Mouse (Mus musculus) lung, postnatal 36 days (tissue): Measurements from ENCODE around the gene Mettl13.

ENCODE experiments used
- DNase-seq: peaks from one replicate; pipeline ENCODE4 v3.0.0; 2022; ENCODE audit warnings: mixed read lengths

The Mettl13 gene

GRCm38 (mm10) chr1:162531584-162531983 lies 16.8 kb downstream of the Mettl13 start:
- DNase-seq = no peak

GRCm38 (mm10) chr1:162530666-162531065 lies 17.7 kb downstream of the Mettl13 start:
- DNase-seq = no peak

- DNase-seq = no peak
Measured at GRCm38 (mm10) chr1:162529651-162530050, 18.7 kb downstream of the Mettl13 start.

GRCm38 (mm10) chr1:162515116-162515515 lies 33.2 kb downstream of the Mettl13 start:
- no peak for DNase-seq

GRCm38 (mm10) chr1:162510013-162510356 lies 38.4 kb downstream of the Mettl13 start:
- no peak for DNase-seq

GRCm38 (mm10) chr1:162509329-162510012 lies 38.9 kb downstream of the Mettl13 start:
- DNase-seq = peak; percentile 45

- no peak for DNase-seq
Measured at GRCm38 (mm10) chr1:162508211-162509005, 39.9 kb downstream of the Mettl13 start.

GRCm38 (mm10) chr1:162506516-162506915 lies 41.8 kb downstream of the Mettl13 start:
- no peak for DNase-seq

GRCm38 (mm10) chr1:162505649-162506048 lies 42.7 kb downstream of the Mettl13 start:
- no peak for DNase-seq
